ENCODE assay signal across 9 mouse cellular contexts in genomic region chr10:6035792-6036487, GRCm38 (mm10).
DNase-seq lines count a peak whose midpoint lies in the region; ATAC-seq and TF ChIP-seq lines count a peak whose summit lies in the region.
"Had no signal": no experiment of that assay in that cellular context is flagged by ENCODE, and none has a peak within 500 bp of the region (broad histone marks: within the 10 kb centered on the region; RNA-seq: fewer than 3 reads in every experiment).

No protein-coding gene starts in this region.

- no peak overlapping the region for H3K4me2 ChIP-seq in forebrain, embryonic 11.5 days (ENCODE audit: low read depth, low read length, severe bottlenecking)
- H3K4me2 ChIP-seq in lung, embryonic 16.5 days (ENCODE audit: low read depth, low read length) = peak overlapping the region; percentile 42

- H3K4me3 ChIP-seq in E14TG2a.4 (replicated peaks; ENCODE audit: low read length) = no peak overlapping the region
- H3K4me3 ChIP-seq in forebrain, embryonic 11.5 days (ENCODE audit: low read depth, low read length) = no peak overlapping the region
- H3K4me3 ChIP-seq in hindbrain, embryonic 10.5 days = no peak overlapping the region
- H3K4me3 ChIP-seq in lung, embryonic 16.5 days (ENCODE audit: low read length) = no peak overlapping the region
- H3K4me3 ChIP-seq: erythroblast, embryonic 14.5 days had no signal

- H3K27me3 ChIP-seq in E14TG2a.4 (ENCODE audit: insufficient read depth, low read length) = no peaks in the 10 kb centered on the region
- no peaks in the 10 kb centered on the region for H3K27me3 ChIP-seq in forebrain, embryonic 11.5 days (ENCODE audit: control insufficient read depth, insufficient read depth, low read length)
- H3K27me3 ChIP-seq in hindbrain, embryonic 10.5 days (ENCODE audit: insufficient read depth, poor library complexity, severe bottlenecking) = no peaks in the 10 kb centered on the region
- H3K27me3 ChIP-seq in lung, embryonic 16.5 days (ENCODE audit: control insufficient read depth, insufficient read depth, low read depth, low read length) = no peaks in the 10 kb centered on the region

- 31% methylated on average over 25 of the region's 25 CpGs for WGBS in forebrain, embryonic 11.5 days
- 33% methylated on average over 25 of the region's 25 CpGs for whole genome bisulfite sequencing in hindbrain, embryonic 10.5 days
- WGBS in lung, embryonic 16.5 days = 19% methylated on average over 25 of the region's 25 CpGs

- no peaks in the 10 kb centered on the region for H3K4me1 ChIP-seq in E14TG2a.4 (replicated peaks; ENCODE audit: low read depth, low read length)
- no peaks in the 10 kb centered on the region for H3K4me1 ChIP-seq in forebrain, embryonic 11.5 days (replicated peaks; ENCODE audit: control insufficient read depth, insufficient read depth, low read length)
- H3K4me1 ChIP-seq in hindbrain, embryonic 10.5 days (replicated peaks) = no peaks in the 10 kb centered on the region
- 0 out of 2 replicates have a peak, but pooled peaks cover 5% of the 10 kb centered on the region for H3K4me1 ChIP-seq in lung, embryonic 16.5 days (replicated peaks; ENCODE audit: control insufficient read depth, insufficient read depth, low read length)

- peak; percentile 98 for TF ChIP-seq CTCF in E14TG2a.4 (conservative IDR thresholded peaks at IDR 0.05; ENCODE audit: low read length)

- no peak overlapping the region for H3K27ac ChIP-seq in forebrain, embryonic 11.5 days (ENCODE audit: low read depth, low read length)
- no peak overlapping the region for H3K27ac ChIP-seq in hindbrain, embryonic 10.5 days
- H3K27ac ChIP-seq in lung, embryonic 16.5 days (ENCODE audit: low read length) = no peak overlapping the region

- H3K9ac ChIP-seq in forebrain, embryonic 11.5 days (ENCODE audit: low read length) = no peak overlapping the region
- no peak overlapping the region for H3K9ac ChIP-seq in lung, embryonic 16.5 days (ENCODE audit: low read length)

- peak; percentile 88 for DNase-seq in brain, adult 2 months (ENCODE audit: low read depth, low spot score)
- peak; percentile 86 for DNase-seq in forebrain, embryonic 11.5 days (ENCODE audit: low spot score)
- peak; percentile 73 for DNase-seq in hindbrain, embryonic 10.5 days (ENCODE audit: low spot score)
- peak; percentile 30 to 81 for DNase-seq in layer of hippocampus, adult 8-10 months (ENCODE audit: low spot score in 2 of 2)
- peak; percentile 76 for DNase-seq in ovary, postnatal 36 days (ENCODE audit: low spot score)
- DNase-seq in urinary bladder, postnatal 14 days (ENCODE audit: low spot score) = peak; percentile 71

- no peaks in the 10 kb centered on the region for H3K36me3 ChIP-seq in E14TG2a.4 (ENCODE audit: insufficient read depth, low read length)
- H3K36me3 ChIP-seq in forebrain, embryonic 11.5 days (ENCODE audit: control insufficient read depth, insufficient read depth, low read length) = no peaks in the 10 kb centered on the region
- no peaks in the 10 kb centered on the region for H3K36me3 ChIP-seq in hindbrain, embryonic 10.5 days
- H3K36me3 ChIP-seq in lung, embryonic 16.5 days (ENCODE audit: control insufficient read depth, insufficient read depth, low read length) = no peaks in the 10 kb centered on the region

- H3K9me3 ChIP-seq in E14TG2a.4 (ENCODE audit: low read length) = no peaks in the 10 kb centered on the region
- no peaks in the 10 kb centered on the region for H3K9me3 ChIP-seq in forebrain, embryonic 11.5 days (ENCODE audit: control insufficient read depth, low read length)
- H3K9me3 ChIP-seq in hindbrain, embryonic 10.5 days = no peaks in the 10 kb centered on the region; the same call in 1 of the 2 replicates
- no peaks in the 10 kb centered on the region for H3K9me3 ChIP-seq in lung, embryonic 16.5 days (ENCODE audit: control insufficient read depth, low read length)

- ATAC-seq in forebrain, embryonic 11.5 days (replicated peaks; ENCODE audit: low FRiP score) = peak; percentile 89
- peak; percentile 37; the same call in 1 of the 2 replicates for ATAC-seq in lung, embryonic 16.5 days (ENCODE audit: low read depth)
